Mouse (Mus musculus) forebrain, embryonic 11.5 days (tissue): ENCODE results near the gene Mymx. TPM values are rescaled to one million over a fixed set of nuclear protein-coding genes. Genes with fewer than 3 reads are reported as not detected.

Experiments used
- ATAC-seq: fragments of 200-750 bp; cut with Nextera tagmentation; replicated peaks from 2 replicates; pipeline ENCODE4 v1.8.0; 2017; ENCODE audit warnings: moderate TSS enrichment; ENCODE audit not compliant: low FRiP score
- DNase-seq: peaks from one replicate; pipeline ENCODE4 v3.0.0-alpha.2; 2017; ENCODE audit warnings: low spot score
- H3K27ac ChIP-seq: fragments of 300-500 bp; sonication (generic); 2 replicates; pipeline ENCODE4 v1.5.1; 2014; ENCODE audit warnings: low read depth, low read length
- H3K27me3 ChIP-seq: fragments of 300-500 bp; sonication (generic); 2 replicates; pipeline ENCODE4 v1.6.1; 2014; ENCODE audit warnings: mild to moderate bottlenecking, low read length, mixed read lengths; ENCODE audit not compliant: control insufficient read depth, insufficient read depth
- H3K36me3 ChIP-seq: fragments of 300-500 bp; sonication (generic); 2 replicates; pipeline ENCODE4 v1.6.1; 2014; ENCODE audit warnings: mild to moderate bottlenecking, low read length, moderate library complexity, mixed read lengths; ENCODE audit not compliant: control insufficient read depth, insufficient read depth
- H3K4me1 ChIP-seq: fragments of 300-500 bp; sonication (generic); replicated peaks from 2 replicates; pipeline ENCODE4 v1.6.1; 2014; ENCODE audit warnings: low read length, mixed read lengths; ENCODE audit not compliant: control insufficient read depth, insufficient read depth
- H3K4me2 ChIP-seq: fragments of 300-500 bp; sonication (generic); 2 replicates; pipeline ENCODE4 v1.6.1; 2014; ENCODE audit warnings: low read depth, mild to moderate bottlenecking, low read length, moderate library complexity, mixed read lengths; ENCODE audit not compliant: severe bottlenecking
- H3K4me3 ChIP-seq: fragments of 300-500 bp; sonication (generic); 2 replicates; pipeline ENCODE4 v1.5.1; 2014; ENCODE audit warnings: low read depth, low read length
- H3K9ac ChIP-seq: fragments of 300-500 bp; sonication (generic); 2 replicates; pipeline ENCODE4 v1.6.1; 2014; ENCODE audit warnings: low read length
- H3K9me3 ChIP-seq: fragments of 300-500 bp; sonication (generic); 2 replicates; pipeline ENCODE4 v1.6.1; 2016; ENCODE audit warnings: low read length, mixed read lengths; ENCODE audit not compliant: control insufficient read depth
- WGBS: fragments of 180-500 bp; shearing (Covaris S2); extraction: QIAGEN DNeasy Blood & Tissue Kit; methylation state at CpG from one replicate; pipeline ENCODE4 v1.1.7; 2014; 5-methylcytosine and 5-hydroxymethylcytosine counted together
- polyA plus RNA-seq: library from polyadenylated mRNA; unstranded; fragments of >200 nt; fragmentation: Nextera tagmentation; extraction: Ambion mirVana; gene quantifications from 2 replicates; pipeline ENCODE4 v1.2.1, GENCODE M21; 2014

Mymx gene
- not detected in 2 replicates for polyA plus RNA-seq

DNA sequence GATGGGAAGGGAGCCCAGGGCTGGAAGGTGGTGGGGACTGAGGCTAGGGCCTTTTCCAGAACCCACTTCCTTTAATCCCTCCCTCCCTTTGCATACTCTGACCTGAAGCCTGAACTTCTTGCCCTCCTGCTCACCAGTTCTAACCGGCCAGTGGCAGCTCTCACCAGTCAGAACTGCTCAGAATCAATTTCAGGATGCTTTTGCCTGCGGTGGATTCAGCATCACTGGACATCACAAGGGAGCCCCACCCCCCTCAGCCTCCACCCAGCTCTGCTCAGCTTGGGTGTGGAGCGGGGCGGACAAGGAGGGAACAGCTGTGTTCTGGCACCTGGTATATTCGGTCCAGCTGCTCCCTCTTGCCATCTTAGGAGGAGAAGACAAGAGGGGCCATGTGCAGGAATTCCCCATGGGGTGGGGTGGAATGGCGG, at the start of gene Mymx:
Gene Mymx, minus strand, starts transcription at position 226 of the 428 bp plus-strand sequence.
- peaks cover 17% of the 10 kb centered on the region for H3K27me3 ChIP-seq

DNA sequence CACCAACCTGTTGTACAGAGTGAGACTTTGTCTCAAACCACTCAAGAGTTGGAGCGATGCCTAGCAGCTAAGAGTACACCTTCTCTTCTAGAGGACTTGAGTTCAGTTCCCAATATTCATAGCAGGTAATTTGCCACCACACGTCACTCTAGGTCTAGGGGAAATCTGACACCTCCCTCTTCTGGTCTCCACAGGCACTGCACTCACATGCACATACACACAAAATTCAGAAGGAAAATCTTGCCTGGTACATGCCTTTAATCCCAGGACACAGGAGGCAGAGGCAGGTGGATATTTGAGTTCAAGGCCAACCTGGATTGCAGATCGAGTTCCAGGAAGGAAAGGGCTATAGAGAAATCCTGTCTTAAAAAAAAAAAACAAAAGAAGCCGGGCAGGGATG, 42.3 kb upstream of the Mymx start:
- H3K4me1 ChIP-seq: no peaks in the 10 kb centered on the region
- no peaks in the 10 kb centered on the region for H3K36me3 ChIP-seq
- DNase-seq: no peak
- no peak overlapping the region for H3K9ac ChIP-seq
- H3K27me3 ChIP-seq: no peaks in the 10 kb centered on the region
- no peak for ATAC-seq
- no peak overlapping the region for H3K4me2 ChIP-seq
- WGBS: 90% methylated on average over 4 of the region's 4 CpGs
- no peak overlapping the region for H3K4me3 ChIP-seq
- H3K27ac ChIP-seq: no peak overlapping the region
- H3K9me3 ChIP-seq: no peaks in the 10 kb centered on the region

More for the DNA sequence above, at the start of gene Mymx:
- Histone ChIP-seq H3K9me3 (no peaks in the 10 kb centered on the region), H3K4me1 (peaks cover 4% of the 10 kb centered on the region), H3K4me2 (no peak within 1 kb of the TSS; the same call in 1 of the 2 replicates), H3K36me3 (no peaks in the 10 kb centered on the region), H3K9ac (no peak within 1 kb of the TSS), H3K4me3 (no peak within 1 kb of the TSS), H3K27ac (no peak within 1 kb of the TSS)
- ATAC-seq (no peak), DNase-seq (peak; percentile 59)
- 32% methylated on average over 6 of the region's 6 CpGs for WGBS

DNA sequence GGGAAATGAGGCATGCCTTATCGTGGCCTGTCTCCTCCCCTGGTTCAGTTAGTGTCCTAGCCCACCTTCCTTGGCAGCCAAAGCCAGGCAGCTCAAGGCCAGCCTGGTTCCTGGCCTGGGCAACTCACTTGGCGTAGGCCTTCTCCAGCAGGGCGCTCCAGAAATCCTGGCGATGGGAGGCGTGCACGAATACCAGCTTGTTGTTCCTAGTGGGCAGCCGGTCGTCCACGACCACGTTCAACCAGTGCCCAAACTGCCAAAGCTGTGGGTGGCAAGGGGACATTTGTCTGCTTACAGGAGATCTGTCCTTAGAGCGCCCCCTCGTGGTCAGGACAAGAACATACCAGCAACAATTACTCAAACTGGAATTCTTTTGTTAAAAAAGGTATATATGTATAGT, 40.8 kb upstream of the Mymx start:
- DNase-seq: peak; percentile 90
- 0 out of 2 replicates have a peak, but pooled peaks have one; percentile 33 for ATAC-seq
- Histone ChIP-seq H3K9ac (no peak overlapping the region), H3K4me1 (no peaks in the 10 kb centered on the region), H3K4me2 (no peak overlapping the region), H3K27me3 (no peaks in the 10 kb centered on the region), H3K27ac (no peak overlapping the region), H3K36me3 (no peaks in the 10 kb centered on the region), H3K9me3 (no peaks in the 10 kb centered on the region), H3K4me3 (no peak overlapping the region)
- 24% methylated on average over 12 of the region's 12 CpGs for WGBS

DNA sequence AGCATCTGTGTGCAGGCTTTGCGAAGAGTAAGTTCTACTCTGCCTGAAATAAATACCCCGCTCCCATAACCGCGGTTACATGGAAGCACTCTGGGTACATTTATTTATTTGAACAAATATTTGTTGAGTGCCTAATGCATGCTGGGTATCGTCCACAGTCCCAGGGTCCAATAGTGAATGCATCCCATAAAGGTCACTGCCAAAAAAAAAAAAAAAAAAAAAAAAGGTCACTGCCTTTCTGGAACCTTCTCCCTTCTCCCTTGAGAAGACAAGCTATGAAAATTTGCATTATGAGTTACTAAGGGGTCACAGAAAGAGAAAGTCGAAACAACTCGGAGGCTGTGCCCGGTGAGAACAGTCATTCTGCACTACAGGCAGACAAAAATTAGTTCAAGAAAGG, 40.1 kb upstream of the Mymx start:
- ATAC-seq (no peak), DNase-seq (no peak)
- Histone ChIP-seq H3K9ac (no peak overlapping the region), H3K4me3 (no peak overlapping the region), H3K27ac (no peak overlapping the region), H3K4me1 (no peaks in the 10 kb centered on the region), H3K36me3 (no peaks in the 10 kb centered on the region), H3K27me3 (no peaks in the 10 kb centered on the region), H3K9me3 (no peaks in the 10 kb centered on the region), H3K4me2 (no peak overlapping the region)
- WGBS: 89% methylated on average over 8 of the region's 8 CpGs

DNA sequence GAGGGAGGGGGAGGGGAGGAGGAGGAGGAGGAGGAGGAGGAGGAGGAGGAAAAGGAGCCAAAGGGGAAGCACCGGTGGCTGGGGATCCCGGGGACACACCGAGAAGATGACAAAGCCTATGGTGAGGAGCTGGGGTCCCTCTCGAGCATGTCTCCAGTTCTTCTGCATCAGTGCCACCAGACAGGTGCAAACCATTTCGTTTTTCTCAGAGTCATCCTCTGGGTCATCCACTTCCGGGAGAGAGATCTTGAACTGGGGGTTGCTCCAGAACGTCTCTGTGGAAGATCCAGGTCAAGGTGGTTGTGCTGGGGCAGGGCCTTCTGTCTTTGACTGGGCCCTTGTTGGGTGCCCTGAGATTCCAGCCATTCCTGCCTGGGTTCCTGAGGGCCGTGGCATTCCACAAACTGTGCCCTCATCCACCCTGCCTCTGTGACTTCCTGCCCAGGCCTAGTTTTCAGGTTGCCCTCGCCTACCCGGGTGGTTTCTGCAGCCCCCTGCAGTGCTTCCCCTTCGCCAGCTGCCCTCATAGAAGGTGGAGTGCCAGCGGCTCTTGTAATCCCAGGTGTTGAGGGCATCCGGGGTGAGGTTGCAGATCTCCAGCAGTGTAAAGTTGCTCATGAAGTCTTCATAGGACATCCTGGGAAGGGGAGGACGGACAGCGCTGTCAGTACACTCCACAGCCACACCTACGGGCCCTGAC, 36.8 kb upstream of the Mymx start:
- H3K4me2 ChIP-seq: no peak overlapping the region
- H3K27me3 ChIP-seq: no peaks in the 10 kb centered on the region
- no peaks in the 10 kb centered on the region for H3K36me3 ChIP-seq
- no peak for DNase-seq
- H3K4me3 ChIP-seq: no peak overlapping the region
- H3K27ac ChIP-seq: no peak overlapping the region
- ATAC-seq: no peak
- H3K9ac ChIP-seq: no peak overlapping the region
- H3K4me1 ChIP-seq: no peaks in the 10 kb centered on the region
- 81% methylated on average over 16 of the region's 16 CpGs for WGBS
- no peaks in the 10 kb centered on the region for H3K9me3 ChIP-seq

DNA sequence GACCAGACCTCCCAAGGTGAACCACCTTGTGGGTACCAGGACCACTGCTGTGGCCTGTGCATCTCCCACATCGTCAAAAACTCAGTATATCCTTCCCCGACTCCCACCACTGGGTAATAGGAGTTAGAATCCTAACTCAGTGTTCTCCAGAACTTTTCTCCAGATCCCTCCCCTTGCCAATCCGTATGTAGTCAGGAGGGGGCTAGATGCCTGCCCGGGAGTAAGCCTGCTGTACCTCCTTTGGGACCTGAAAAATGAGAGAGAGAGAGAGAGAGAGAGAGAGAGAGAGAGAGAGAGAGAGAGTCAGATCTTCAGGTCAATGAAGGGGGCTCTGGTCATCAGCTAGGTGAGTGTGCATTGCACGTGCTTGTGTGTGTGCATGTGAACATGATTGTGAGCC, 32.1 kb upstream of the Mymx start:
- H3K27ac ChIP-seq: no peak overlapping the region
- 75% methylated on average over 5 of the region's 5 CpGs for WGBS
- H3K9me3 ChIP-seq: no peaks in the 10 kb centered on the region
- DNase-seq: no peak
- H3K4me3 ChIP-seq: no peak overlapping the region
- no peaks in the 10 kb centered on the region; the same call in 1 of the 2 replicates for H3K4me1 ChIP-seq
- H3K4me2 ChIP-seq: no peak overlapping the region
- no peak overlapping the region for H3K9ac ChIP-seq
- H3K27me3 ChIP-seq: no peaks in the 10 kb centered on the region
- ATAC-seq: no peak
- H3K36me3 ChIP-seq: no peaks in the 10 kb centered on the region

DNA sequence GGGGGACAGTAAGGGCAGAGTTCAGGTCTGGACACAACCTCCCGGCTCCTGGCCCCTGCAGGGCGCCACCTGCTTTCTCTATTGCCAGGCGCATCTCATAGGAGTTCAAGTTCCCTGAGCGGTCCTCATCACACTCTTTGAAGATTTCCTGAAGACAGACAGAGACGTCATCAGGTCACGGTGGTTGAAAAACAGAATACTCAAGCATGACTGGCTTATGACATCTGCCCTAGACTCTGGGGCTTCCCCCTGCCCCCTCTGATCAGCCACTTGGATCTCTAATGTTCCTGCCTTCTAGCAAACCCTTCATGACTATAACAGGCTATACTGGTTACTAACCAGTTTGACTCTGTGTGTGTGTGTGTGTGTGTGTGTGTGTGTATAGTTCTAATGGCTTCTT, 30.0 kb upstream of the Mymx start:
- Histone ChIP-seq H3K9ac (no peak overlapping the region), H3K27me3 (no peaks in the 10 kb centered on the region), H3K9me3 (no peaks in the 10 kb centered on the region), H3K36me3 (no peaks in the 10 kb centered on the region), H3K27ac (no peak overlapping the region), H3K4me1 (no peaks in the 10 kb centered on the region; the same call in 1 of the 2 replicates), H3K4me3 (no peak overlapping the region), H3K4me2 (no peak overlapping the region)
- 78% methylated on average over 6 of the region's 6 CpGs for WGBS
- DNase-seq (no peak), ATAC-seq (no peak)

DNA sequence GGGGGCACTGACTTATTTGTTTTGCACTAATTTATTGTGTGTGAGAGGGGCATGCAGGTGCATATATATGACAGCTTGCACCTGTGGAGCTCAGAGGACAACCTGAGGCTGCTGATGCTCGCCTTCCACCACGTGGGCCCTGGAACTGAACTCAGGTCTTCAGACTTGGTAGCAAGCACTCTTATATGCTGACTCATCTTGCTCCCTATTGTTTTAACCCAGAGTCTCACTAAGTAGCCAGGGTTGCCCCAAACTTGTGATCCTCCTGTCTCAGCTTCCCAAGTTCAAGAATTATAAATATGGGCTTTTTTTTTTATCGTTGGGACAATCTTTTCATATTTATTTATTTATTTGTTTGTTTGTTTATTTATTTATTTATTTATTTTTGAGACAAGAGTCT, 29.1 kb upstream of the Mymx start:
- WGBS: 54% methylated on average over 3 of the region's 3 CpGs
- H3K4me1 ChIP-seq: no peaks in the 10 kb centered on the region; the same call in 1 of the 2 replicates
- ATAC-seq: no peak; the same call in 1 of the 2 replicates
- peak overlapping the region; percentile 89 for H3K4me2 ChIP-seq
- no peak overlapping the region for H3K27ac ChIP-seq
- no peaks in the 10 kb centered on the region for H3K27me3 ChIP-seq
- no peaks in the 10 kb centered on the region for H3K36me3 ChIP-seq
- DNase-seq: no peak
- peak overlapping the region; percentile 38; the same call in 1 of the 2 replicates for H3K4me3 ChIP-seq
- H3K9me3 ChIP-seq: no peaks in the 10 kb centered on the region
- H3K9ac ChIP-seq: no peak overlapping the region
